Mouse (Mus musculus) neural tube, embryonic 10.5 days (tissue): ENCODE results near the gene Avpi1.
A peak's percentile ranks its signal among the peaks of the same experiment; 100 is the strongest.
"Not testable (repeated sequence)": the region's sequence is repeated elsewhere in the genome, so short reads cannot be mapped to it uniquely, and the experiment has no call there.

ENCODE experiments used
- DNase-seq: peaks from one replicate; pipeline ENCODE4 v3.0.0-alpha.2; 2017; ENCODE audit warnings: low spot score; ENCODE audit errors: extremely low spot score

Avpi1 gene

GRCm38 (mm10) chr19:42115783-42116335, 13.0 kb downstream of the Avpi1 start:
- DNase-seq = no peak

GRCm38 (mm10) chr19:42104681-42105080, 24.2 kb downstream of the Avpi1 start:
- no peak for DNase-seq

DNA sequence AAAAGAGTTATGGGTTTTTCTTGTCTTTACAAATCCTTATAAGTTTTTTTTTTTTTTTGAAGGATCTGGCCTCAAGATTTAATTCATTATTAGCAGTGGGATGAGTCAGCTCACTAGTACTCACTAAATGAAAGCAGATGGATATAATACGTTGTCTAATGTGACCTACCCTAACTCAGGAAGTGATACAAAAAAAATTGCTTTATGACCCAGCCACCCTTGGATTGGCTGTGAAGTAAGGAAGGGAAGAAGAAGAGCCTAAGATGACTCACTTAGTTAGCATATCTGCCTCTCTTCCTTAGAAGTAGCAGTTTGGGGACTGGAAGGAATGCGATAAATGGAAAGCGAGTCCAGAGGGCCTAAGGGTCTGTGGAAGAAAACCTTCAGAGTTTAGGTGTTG, 29.5 kb downstream of the Avpi1 start:
- no peak for DNase-seq

GRCm38 (mm10) chr19:42090637-42091141, 38.2 kb downstream of the Avpi1 start:
- DNase-seq = no peak

- peak; percentile 97 for DNase-seq
Observed at GRCm38 (mm10) chr19:42089748-42090595, 38.9 kb downstream of the Avpi1 start, which contains the start of gene Pi4k2a. TSS of gene Pi4k2a (plus strand) at chr19:42090470.

DNA sequence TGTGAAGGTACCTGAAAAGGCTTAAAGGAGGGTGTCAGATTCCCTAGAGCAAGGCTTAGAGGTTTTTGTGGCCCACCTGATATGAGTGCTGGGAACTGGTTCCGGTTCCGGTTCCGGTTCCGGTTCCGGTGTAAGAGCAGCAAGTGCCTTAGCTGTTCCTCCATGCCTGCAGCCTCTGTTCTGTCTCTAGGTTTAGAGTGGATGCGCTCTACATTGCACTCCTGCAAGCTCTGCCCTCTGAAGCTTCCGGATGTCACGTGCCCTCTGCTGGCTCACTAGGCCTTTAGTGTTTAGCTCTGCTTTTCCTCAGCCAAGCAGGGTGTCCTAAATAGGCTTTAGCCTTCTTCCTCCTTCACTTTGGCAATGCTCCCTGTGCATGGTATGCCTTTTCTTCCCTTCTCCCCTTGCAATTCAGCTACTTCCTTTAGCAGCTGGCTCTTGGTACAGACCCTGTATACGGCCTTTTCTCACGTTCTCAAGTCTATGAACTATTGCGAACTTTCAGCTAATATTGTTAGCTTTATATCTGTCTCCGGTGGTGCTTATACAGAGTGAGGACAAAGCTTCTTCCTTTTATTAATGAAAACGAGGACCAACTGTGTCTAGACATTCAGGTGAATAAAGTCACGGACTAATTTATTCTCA, 39.6 kb downstream of the Avpi1 start:
- peak; percentile 52 for DNase-seq

GRCm38 (mm10) chr19:42086166-42086565, 42.7 kb downstream of the Avpi1 start, which contains the start of gene Morn4:
TSS of gene Morn4 (minus strand) at chr19:42086357.
- peak; percentile 95 for DNase-seq

DNA sequence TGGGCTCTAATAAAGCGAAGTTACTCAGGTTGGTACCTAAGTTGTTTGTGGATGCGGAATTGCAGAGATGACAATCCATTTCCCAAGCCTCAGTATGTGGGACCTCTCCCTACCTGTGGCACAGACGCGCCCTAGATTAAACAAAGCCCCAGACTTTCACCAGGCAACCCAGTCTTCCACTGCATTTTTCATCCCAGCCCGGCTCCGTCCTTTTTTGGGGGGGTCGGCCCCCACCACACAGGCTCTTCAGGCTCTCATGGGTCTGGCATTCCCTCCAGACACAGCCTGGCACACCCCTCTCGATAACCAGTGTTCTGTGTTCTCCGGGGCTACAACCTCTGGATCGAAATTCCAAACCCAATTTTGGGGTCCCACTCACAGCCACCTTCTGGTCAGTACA, 43.2 kb downstream of the Avpi1 start:
- no peak for DNase-seq

- DNase-seq = not testable (repeated sequence)
Observed at GRCm38 (mm10) chr19:42081613-42082012, 47.2 kb downstream of the Avpi1 start.

GRCm38 (mm10) chr19:42080469-42080868, 48.4 kb downstream of the Avpi1 start:
- no peak for DNase-seq

DNA sequence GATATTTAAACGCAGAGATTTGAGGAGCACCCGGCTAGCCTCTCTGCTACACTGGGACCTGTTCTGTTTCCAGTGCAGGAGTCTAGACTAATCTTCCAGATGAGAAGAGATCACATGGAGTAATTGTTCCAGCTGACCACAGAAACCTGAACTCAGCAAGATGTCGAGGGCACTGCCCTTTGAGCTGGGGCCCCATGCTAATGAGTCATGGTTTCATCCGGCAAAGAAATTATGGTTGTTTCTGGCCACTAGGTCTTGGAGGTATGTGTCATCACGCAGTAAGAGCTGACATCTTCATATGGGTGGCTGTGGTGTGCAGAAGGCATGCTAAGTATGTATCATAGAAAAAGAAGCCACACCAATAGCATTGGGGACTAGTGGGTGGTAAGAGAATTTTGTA, 48.9 kb downstream of the Avpi1 start:
- DNase-seq = no peak

- no peak for DNase-seq
Observed at GRCm38 (mm10) chr19:42079006-42079405, 49.9 kb downstream of the Avpi1 start.

DNA sequence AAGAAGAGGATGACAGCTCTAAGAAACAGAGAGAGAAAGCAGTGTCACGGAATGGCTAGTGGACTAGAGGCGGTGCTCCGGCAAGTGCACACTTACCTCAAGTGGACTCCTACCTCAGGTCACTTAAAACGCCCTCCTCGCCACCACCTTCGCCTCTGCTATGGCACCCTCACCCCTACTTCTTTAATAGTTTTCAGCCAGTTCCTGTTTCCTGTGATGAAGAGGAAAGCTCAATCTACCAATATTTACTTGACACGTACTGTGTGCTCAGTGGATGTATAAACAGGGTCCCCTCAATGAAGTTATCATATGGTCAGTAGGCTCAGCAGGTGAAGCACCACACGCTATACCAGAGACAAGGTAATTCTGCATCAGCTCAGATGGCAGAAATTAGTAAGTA, 50.3 kb downstream of the Avpi1 start:
- no peak for DNase-seq

DNA sequence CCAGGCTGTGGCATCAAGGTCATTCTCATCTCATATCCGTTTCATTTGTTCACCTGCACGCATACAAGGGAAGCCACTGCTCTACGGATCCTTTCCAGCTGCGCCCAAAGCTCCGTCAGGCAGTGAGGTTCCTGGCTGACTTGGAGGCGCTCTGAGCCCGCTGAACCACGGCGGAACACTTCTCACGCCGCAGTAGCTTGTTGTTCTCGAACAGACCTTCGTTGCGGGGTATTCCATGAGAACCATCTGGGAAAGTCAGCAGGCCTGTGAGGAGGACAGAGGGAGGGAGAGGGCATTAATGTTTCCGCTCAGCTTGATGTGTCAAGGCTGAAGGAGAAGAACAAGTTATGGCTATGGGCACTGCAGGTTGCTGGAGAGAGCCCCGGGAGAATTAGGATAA, 52.9 kb downstream of the Avpi1 start:
- DNase-seq = no peak

DNA sequence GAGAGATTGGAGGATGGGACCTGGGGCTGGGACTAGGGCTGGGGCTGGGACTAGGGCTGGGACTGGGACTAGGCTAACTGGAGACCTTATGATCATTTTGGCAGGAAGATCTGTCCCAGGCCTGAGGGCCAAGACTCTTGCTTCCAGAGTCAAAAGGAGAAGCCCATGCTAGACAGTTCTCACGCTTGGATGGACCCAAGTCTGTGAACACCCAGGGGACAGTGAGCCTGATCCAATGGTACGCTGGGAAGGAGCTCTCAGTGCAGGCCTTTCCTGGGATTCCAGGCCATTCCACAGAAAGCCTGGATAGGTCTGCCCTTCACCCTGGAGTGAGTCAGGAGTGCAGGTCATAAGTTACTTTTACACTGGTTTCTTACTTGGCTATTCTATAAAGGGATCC, 53.8 kb downstream of the Avpi1 start:
- no peak for DNase-seq
